Mouse (Mus musculus) mature B cell (primary cell): Measurements from ENCODE around the gene Susd4.

Experiments used
- in situ Hi-C: fragments of 300-500 bp; cut with MboI; formaldehyde crosslinking; loops from 2 replicates; pipeline ENCODE4 v1.14.3; 2019

Gene Susd4

DNA sequence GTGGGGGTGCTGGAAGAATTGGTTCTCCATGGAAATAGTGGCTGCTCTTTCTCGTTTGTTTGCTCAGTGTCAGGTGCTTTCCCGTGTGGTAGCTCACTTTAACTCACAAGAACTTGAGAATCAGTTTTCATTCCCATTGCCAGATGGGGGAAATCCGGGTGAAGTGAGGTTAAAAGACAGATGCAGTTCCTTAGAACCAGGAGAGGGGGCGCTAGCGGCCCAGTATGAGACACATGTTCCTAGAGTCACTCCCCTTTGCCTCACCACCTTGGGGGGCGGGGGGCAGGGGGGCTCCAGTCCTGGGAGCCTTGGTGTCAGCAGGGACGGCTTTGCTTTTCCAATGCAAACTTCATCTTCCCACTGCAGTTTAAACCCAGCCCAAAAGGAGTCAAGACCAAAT lies 23.4 kb downstream of the Susd4 start:
- in situ Hi-C loops: no loop called here

DNA sequence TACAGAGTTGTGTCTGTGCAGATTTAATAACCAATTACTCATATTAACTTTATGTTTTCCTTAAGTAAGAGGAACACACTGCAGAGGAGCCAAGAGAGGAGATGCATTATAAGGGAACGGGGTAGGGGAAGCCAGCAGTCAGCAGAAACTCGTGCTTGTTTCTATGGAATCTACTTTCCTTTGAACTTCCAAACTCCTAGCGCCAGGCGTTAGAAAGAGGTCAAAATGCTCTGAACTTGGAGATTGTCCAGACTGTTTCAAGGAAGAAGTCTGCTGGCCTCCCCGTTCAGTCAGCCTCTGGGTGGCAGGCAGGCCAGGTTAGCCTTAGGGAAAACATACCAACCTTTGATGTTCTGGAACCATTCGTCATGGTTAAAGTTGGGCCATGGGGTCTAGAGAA lies 25.2 kb downstream of the Susd4 start:
- in situ Hi-C loops: no loop called here

DNA sequence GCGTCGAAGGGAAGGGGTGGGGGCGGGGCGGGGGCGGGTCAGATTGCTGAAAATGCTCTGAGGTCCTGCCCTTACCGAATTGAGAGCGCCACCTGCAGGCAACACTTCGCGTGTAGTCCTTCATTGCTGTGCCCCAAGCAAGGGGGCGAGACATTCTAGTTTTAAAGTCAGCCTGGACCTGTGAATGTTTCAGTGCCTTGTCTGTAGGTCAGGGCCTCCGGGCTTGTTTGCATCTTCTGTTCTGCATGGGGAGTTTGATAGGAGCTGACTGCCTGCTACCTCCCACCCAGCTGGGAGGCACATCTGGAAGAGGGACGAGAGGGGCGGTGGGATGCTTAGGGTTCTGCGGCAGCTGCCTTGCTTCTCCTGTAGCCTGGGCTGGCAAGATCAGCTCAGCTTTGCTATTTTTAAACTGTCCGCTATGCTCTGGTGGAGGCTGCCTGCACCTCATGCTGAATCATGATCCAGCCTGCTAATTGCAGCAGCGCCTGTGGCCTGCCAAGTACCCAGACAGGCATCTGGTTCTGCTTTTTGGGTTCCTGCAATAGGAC lies 28.9 kb downstream of the Susd4 start:
- in situ Hi-C loops: no loop called here

DNA sequence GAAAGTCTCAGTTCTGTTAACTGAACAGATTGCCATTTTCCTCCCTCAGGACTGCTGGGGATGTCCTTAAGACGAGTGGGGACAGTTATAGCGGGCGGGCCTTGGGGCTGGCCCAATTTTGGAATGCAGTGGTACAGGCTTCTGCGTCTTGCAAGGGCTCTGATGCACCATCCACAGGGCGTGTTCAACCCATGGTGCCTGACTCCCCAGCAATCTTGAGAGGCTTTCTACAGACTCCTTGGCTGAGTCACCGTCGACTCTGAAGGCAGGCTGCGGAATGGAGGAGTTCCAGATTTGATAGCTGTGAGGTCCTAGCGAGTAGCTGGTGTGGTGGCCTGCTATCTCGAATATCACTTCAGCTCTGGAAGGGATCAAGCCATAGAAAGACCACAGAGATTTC lies 30.6 kb downstream of the Susd4 start:
- in situ Hi-C loops: no loop called here

DNA sequence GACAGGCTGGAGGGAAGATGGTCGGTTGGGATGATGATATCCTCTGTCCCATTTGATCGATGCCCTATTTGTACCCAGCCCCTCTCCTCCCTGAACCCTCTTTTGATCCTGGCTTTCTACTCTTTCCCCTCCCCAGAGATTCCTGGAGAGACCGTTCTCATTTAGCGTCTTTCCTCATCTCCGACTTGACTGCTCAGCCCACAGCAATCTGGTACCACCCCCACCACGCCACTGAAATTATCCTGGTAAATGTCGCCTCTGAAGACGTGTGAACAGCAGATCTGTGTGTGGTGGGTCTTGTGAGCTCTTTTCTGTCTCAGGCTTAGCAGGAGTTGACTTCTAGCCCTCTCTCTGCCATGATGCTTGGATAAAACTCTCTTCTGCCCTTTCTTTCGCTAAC lies 31.0 kb downstream of the Susd4 start:
- in situ Hi-C loops: no loop called here

DNA sequence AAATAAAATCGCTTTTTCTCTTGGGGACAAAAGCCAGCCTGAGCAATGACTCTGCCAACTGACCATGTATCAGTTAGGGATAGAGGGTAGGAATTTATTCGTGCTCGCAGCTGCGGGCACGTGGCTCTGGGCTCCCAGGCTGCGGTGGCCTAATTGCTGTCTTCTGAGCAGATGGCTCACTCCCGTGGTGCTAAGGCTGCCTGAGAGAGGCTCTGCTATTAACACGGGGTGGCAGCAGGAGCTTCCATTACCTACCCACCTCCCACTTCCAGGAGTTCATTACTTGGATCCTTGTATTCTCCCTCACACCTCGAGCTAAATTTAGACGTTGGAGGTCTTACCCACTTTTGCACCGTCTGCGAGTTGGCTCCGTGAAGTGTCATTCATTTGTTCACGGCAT lies 33.4 kb downstream of the Susd4 start:
- in situ Hi-C loops: no loop called here

- in situ Hi-C loops: no loop called here
These were observed 37.9 kb downstream of the Susd4 start for GRCm38 (mm10) chr1:182801590-182801989.

- in situ Hi-C loops: no loop called here
These were observed 39.2 kb downstream of the Susd4 start for GRCm38 (mm10) chr1:182802891-182803290.

DNA sequence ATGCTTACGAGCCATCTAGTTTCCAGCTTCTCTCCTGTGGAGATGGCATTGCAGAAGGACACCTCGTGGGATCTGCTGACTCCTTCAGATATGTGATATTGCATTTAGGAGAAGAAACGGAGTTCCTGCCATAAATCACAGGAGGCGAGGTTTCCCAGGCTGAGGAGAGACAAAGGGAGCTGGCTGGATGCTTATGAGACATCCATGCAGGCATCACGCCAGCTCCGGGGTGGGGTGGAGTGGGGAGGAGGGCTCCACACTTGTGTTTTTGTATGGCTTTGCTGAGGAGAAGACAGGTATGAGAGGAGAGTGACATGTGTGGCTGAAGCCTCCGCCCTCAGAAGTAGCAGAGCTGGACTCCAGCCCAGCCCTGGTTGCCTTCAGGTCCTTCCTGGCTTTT lies 50.3 kb downstream of the Susd4 start:
- in situ Hi-C loops: no loop called here

DNA sequence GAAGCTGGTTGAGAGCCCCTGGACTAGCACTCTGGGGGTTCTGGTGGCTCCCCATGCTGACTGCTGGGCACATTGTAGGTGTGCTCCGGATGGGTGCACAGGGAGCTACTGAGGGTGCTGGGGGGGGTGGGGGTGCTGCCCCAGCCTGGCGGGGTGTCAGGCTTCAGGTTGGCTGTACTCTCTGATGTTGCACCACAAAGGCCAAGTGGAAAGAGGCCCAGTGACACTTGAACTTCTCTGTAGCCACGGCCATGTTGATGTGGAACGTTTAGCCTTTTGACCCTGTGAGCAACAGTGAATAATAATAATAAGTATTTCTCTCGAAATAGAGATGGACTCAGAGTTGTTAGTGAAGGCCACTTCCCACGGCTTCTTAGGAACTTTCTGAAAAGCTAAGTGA lies 50.9 kb downstream of the Susd4 start:
- in situ Hi-C loops: no loop called here

- in situ Hi-C loops: no loop called here
These were observed 53.4 kb downstream of the Susd4 start for GRCm38 (mm10) chr1:182817106-182817505.

DNA sequence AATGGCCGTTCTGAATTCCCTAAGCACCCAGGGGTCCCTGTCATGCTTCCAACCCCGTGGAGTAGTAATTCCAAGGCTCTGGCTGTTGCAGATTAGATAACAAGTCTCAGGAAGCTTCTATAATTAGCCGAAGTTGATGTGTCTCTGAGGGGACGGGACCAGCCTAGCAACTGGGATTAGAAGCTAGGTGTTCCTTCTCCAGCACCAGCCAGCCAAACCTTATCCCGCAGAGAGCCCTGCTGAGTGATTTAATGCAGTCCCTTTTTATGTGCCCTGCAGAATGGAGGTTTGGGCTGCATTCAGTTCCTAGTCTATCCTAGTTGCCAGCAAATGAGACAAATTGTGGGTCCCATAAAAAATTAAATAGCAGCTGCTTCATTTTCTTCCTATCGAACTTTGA lies 54.0 kb downstream of the Susd4 start:
- in situ Hi-C loops: no loop called here

DNA sequence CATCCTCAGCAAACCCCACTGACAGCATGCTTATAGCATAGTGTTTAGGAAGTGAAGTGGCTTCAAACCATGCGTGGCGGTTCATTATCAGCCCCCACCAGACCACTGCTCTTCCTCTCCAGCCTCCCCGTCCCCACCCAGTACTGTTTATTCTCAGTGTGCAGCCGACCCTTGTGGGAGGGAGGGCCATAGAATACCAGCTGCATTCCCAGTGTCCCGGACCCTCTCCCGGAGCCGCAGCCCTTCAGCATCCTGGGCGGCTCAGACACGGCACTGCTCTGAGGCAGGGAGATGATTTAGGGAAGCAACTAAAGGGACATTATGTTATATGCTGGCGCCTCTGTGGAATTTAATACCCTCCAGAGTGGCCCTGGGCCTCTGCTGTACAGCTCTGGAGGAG lies 55.3 kb downstream of the Susd4 start:
- in situ Hi-C loops: no loop called here

DNA sequence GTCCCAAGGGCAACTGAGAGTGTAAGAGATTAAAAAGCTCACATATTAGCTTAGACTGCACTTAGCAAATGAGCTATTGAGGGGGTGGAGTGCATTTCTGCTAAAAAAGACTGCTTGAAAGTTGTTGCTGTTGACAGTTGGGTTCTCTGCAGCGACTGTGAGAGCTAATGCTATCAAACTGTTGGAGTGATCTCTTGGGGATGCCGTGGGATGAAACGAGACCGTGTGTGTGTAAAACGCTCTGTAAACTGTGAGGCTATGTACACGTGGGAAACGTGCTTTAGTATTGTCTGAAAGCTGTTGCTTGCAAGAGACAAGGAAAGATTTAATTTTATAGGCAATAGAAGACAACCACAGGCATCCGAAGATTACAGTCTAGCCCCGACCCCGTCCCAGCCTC lies 59.1 kb downstream of the Susd4 start:
- in situ Hi-C loops: no loop called here

GRCm38 (mm10) chr1:182823723-182824421 lies 60.2 kb downstream of the Susd4 start:
- in situ Hi-C loops: no loop called here

- in situ Hi-C loops: no loop called here
These were observed 62.9 kb downstream of the Susd4 start for GRCm38 (mm10) chr1:182826557-182826956.

GRCm38 (mm10) chr1:182838061-182838460 lies 74.4 kb downstream of the Susd4 start:
- in situ Hi-C loops: no loop called here

DNA sequence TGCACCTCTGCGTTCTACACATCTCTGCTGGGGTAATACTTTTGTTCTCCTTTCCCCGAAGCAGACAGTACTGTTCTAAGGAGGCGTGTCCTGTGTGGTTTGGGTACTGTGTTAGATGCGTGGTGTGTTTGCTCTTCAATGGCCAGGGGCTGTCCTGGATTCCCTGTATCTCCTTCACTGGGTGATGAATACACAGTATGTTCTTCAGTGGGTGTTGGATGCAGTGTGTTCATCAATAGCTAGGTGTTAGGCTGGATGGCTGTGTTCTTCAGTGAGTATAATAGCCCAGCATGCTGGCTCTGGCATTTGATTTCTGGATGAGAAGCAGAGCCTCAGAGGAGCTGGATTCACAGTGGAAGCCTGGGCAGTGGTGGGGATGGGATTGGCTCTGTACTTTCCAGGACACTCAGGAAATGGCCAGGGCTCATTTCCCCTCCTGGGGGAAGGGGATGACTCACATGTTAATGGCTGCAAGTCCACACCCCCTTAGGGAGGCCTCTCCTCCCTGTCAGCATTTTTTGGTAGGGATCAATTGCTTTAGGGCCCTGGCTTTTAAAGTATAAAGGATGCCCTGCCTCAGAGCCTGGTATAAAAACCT lies 75.8 kb downstream of the Susd4 start:
- in situ Hi-C loops: no loop called here

DNA sequence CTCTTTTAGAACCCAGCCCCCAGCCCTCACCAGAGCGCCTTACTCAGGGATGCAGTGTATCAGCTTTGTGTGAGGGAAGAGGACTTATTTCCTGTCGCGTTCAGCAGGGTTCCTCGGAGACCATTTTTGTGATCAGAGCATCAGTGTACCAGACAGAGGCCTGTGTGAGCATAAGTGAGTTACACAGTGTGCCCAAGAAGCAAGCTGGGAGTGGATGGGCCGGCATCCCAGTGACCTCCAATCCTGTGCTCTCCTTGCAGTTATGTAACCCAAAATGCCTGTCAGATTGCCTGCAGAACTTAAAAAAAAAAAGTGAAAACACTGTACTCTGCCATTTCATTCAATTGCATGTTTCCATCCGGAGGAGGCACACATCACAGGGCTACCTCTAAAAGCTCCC lies 76.4 kb downstream of the Susd4 start:
- in situ Hi-C loops: no loop called here

DNA sequence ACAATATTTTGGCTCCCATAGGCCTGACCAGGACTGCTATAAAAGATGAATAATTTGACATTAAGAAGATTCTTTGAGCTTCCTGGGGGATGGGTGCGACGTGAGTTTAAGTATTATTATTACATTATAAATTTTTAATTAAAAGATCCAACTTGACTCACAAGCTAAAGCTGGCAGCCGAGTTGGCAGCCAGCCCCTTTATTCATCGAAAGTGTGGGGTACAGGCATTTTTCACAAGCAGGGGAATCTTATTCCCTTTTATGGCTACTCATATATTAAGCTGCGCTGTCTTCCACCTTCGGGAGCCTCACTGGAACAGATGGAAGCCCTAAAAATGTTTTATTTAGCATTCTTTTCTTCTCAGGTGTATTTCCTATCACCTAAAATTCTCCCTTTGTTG lies 76.9 kb downstream of the Susd4 start:
- in situ Hi-C loops: no loop called here

- in situ Hi-C loops: no loop called here
These were observed 85.9 kb downstream of the Susd4 start for GRCm38 (mm10) chr1:182849556-182849955.

GRCm38 (mm10) chr1:182850080-182850479 lies 86.4 kb downstream of the Susd4 start:
- in situ Hi-C loops: no loop called here

DNA sequence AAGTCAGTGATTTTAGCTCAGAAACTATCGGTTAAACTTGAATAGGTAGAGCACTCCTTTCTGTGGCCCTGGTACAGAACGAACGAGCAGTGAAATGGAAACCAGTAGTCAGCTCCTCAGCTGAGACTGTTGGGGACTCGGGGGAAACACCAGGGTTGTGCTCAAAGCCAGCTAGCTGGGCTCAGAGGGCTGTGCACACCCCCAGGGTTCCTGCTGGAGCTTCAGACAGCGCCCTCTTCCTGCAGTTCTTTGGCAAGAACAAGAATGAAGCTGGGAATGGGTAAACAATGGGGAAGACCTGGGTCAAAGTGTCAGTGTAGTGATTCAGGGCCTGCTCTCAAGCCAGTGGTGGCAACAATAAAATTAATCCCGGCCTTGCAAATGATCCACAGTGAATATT lies 88.5 kb downstream of the Susd4 start:
- in situ Hi-C loops: no loop called here

GRCm38 (mm10) chr1:182856636-182857035 lies 93.0 kb downstream of the Susd4 start:
- in situ Hi-C loops: no loop called here
